Mouse (Mus musculus) c-Kit-positive CD71-positive TER-119-positive erythroid progenitor cells, embryonic 14.5 days (primary cell): ENCODE measurements around the gene Abcb8.

Source experiments
- DNase-seq: peaks from one replicate; pipeline ENCODE4 v3.0.0-alpha.2; 2013; ENCODE audit warnings: low spot score

Abcb8 gene

DNA sequence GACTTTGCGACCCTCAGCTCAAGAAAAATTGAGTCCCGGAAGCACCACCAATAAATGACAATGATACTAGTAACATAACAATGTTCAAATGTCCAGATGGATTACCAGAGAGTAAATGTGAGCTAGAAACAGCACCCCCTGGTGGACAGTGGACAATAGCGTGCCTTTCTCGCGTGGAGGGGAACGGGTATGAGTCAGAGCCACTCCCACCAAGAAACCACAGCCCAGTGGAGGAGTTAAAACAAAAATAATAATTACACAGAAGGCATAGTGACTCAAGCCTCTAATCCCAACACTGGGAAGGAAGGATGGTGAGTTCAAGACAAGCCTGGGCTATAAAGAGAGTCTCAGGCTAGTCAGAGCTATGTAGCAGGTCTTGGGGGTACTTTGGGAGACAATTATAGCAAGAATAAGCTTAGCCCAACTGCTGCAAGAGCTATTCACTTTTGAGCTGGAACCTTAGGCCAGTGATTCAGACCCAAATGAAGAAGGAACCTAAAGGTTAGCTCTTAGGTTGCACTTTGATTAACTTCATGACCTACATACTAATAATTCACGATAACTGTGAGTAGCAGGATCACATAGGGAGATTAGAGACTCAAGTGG, at the start of gene Abcb8:
TSS of gene Abcb8 (plus strand) at position 272 of the 606 bp plus-strand sequence.
- peak; percentile 91 for DNase-seq

DNA sequence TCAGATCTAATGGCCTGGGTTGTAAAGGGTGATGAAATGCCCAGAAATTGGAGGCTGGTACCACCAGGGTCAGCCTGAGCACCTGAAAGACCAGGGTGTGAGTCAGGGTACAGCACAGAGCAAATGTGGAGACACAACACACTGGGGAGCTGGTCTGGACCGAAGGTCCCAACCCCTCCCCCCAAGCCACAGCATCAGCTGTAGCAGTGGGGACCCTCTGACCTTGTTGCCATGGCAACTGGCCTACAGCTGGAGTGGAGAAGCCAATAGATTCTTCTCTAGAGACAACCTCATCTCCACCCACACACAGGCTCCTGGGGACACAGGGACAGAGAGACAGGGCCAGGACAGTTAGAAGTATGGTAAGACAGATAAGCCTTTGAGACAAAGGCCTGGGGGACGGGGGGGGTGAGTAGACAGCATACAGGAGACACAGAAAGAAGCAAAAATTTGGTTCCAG, 49.5 kb upstream of the Abcb8 start:
- DNase-seq, result no peak

DNA sequence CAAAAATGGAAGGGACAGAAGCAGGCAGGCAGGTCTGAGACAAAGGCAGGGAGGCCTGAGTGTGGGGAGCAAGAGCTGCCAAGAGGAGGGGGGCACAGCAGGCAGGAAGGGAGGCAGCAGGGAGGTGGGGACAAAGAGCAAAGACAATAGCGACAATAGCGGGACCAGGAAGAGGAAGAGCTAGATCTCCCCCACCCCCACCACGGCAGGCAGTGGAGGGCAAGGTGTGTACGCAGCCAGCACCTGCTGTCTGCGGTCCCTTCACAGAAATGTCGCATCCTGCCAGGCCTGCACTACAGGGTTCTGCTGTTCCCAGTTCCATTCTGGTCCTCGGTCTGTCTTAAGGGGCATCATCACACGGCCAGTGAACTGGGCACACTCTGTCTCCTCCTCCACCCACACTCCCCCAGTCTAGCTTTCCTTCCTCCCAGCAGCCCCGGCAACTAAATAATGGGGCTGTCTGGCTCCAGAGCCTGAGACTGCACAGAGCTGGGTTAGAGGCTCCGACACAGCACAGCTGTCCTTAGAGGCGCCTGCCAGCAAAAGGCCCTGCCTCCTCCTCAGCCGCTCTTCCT, 48.9 kb upstream of the Abcb8 start:
- no peak for DNase-seq

DNA sequence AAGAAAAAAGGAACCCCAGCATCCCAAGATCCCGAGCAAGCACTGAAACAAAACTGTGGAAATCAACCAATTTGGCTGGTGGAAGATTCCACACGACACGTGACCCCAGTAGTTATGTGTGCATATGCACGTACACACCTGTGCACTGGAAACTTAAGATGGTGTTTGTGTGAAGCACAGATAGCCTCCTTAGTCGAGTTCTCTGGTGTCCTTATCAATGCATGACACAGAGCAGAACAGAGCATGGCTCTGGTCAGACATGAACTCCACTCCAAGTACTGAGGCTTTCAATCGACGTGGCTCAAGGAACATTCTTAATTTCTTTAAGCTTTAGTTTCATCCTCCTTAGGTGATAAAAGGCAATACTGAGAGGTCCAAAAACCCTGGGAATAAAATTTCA, 47.1 kb upstream of the Abcb8 start:
- no peak for DNase-seq

DNA sequence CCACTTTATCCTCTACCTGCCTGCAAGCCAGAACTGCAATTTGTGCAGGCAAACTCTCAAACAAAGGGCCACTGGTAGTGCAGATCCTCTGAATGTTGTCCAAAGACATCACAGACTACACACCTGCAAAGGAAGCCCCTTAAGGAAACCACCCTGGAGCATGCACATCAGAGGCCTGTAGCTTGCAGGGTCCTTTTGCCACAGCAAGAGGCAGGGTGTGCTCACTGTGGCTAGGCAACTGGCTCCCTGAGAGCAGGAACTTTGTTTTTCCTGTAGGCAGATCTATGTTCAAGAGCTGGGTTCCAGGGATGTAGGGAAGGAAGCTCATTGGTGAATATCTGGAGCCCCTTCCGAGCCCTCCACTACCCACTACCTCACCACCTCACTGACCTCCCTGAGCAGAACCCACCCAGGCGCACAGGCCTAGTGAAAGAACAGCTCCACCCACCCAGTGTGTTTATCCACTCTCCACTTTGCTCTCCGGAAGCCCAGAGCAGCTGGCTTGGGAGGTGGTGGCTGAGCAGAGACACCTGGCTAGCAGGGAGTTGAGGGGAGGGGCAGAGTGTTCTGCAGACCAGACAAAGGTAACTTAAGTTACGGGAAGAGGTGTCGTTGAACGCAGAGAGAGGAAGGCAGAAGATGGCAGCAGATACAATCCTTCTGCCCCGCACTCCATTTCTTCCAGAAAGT, 46.1 kb upstream of the Abcb8 start:
- DNase-seq, result no peak

DNA sequence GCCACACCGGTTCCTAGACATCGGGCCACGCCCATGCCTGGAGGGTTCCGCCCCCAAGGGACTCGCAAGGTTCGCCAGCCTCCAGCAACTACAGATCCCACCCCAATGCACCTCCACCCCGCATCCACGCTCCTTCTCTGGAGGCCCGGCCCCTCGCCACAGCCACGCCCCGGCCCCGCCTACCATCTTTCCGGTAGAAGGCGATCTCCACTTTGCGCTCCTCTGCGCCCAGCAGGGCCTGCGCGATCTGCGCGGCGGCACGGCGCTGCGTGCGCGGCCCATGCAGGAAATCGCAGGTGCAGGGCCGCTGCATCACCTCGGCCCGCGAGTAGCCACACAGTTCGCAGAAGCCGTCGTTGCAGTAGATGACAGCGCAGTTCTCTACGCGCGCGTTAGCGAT, 45.3 kb upstream of the Abcb8 start:
- peak; percentile 17 for DNase-seq

DNA sequence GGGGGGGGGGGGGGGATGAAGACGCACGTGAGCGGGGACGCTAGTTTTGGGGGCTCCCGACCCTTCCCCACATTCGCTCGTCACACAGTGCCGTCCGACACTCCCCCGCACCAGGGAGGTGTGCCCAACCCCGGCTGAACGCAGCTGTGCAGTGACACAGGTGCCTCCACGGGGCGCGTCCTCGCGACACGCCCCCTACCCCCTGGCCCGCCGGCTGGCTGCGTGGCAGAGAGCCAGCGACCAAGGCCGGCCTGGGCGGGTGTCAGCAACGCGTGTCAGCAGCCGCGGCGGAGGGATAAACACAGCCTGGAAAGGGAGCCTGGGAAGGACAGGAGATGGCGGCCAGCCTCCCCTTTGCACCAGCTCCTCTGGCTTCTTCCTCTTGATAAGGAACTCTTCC, 44.9 kb upstream of the Abcb8 start:
- no peak for DNase-seq

DNA sequence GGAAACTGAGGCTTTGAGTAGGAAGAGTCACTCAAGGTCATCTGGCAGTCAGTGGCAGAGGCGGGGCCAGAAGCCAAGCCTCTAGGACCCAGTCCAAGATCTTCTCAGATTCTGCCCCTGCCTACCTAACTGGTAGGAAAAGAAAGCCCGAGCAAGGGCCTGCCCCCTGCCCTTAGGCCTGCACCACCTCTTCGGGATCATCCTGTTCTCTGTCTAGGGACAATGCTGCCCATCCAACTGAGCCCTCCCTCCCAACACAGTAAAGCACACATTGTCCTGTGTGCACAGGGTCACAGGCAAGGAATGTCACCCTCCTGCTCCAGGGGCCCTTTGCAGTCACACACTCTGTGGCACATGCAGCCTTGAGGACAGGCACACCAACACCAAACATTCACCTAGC, 43.4 kb upstream of the Abcb8 start:
- DNase-seq, result no peak

DNA sequence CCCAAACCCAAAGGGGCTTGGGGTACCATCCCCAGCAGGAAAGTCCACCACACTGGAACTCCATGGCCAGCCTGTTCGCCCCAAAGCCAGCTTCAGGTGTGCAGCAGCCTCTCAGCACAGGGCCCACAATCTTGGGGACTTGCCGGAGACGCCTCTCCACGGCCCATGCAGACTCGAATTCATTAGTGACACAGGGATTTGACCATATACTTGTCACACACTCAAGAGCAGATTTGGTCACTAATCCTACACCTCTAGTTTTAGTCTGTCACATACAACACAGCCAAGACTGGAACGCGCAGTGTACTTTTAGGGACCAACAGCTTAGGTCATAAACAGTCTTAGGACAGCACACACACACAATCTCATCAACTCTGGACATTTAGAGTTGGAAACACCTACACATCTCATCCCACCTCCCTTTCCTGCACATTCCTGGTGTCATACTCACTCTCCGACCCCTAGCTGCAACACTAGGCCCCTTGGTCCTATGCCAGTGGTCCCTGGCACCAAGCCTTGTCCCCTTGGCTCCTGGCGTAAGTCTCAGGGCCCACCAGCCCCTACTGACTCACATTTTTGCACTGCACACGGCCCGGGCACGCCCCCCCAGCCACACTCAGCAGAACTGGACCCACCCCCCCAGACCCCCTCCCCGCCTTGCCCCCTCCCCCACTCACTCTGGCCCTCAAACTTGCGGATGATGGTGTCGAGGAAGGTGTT, 42.8 kb upstream of the Abcb8 start:
- no peak for DNase-seq

DNA sequence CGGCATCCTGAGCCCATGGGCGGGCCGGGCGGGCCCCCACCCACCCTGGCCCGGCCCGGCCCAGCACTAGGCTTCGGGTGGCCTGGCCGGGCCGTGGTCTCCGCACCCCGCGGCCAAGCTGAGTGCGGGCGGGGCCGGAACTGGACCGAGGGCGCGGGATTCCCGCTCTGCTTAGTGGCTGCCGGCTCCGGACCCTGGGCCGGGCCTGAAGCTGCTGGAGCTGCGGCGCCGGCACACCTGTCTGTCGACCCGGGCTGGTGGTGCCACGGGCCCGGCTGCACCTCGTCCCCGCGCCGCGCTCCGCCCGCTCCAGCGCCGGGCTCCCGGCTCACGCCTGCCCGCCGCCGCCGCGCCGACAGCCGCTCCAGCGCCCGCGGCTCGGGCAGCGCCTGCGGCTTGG, 42.2 kb upstream of the Abcb8 start, which contains the start of gene Kcnh2:
TSS of gene Kcnh2 (minus strand) at position 327 of the 400 bp plus-strand sequence.
- DNase-seq, result no peak

DNA sequence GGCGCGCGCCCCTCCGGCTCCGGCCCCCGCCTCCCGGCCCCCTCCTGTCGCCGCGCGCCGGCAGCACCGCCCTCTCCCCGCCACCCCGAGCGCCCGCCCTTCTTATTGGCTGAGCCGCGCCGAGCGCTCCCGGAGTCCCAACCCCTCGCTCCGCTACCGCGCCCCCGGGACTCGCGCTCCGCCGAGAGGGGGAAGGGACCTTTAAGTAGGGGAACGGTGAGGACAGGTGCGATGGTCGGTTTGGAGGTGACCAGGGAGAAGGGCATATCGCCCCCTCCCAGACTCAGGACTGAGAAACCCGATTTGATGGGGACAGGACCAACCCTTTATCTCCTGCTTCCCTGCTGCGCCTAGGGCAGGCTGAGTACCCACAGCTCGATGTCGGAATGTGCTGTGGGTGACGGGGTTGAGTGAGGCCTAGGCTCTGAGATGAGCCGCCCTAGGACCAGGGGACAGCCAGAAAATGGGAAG, 41.7 kb upstream of the Abcb8 start:
- DNase-seq, result no peak

DNA sequence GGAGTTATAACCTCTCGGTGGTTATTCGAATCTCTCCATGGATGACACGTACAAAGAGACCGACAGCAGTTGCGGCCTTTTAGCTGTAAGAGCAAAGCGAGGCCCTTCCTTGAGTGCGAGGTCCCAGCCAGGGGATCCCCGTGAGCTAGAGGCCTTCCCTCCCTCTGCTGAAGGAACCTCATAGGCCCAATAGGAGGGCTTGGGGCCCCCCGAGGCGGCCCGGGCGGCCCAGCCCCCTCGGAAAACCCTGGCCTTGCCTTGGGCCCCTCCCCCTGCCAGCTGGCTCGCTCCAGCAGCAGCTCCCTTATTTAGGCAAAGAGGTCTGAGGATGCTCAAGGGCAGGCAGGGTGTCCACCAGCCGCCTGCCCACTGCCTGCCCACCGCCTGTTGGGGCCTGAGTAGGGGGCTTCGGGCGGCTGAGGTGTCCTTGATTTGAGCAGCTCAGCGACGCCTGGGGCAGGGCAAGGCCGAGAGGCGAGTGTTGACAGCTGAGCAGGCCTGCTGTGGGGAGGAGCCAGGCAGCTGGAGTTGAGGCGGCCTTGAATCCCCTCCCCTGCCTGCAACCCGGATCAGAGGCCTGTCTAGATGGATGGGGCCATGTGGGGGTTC, 41.1 kb upstream of the Abcb8 start:
- DNase-seq, result no peak

DNA sequence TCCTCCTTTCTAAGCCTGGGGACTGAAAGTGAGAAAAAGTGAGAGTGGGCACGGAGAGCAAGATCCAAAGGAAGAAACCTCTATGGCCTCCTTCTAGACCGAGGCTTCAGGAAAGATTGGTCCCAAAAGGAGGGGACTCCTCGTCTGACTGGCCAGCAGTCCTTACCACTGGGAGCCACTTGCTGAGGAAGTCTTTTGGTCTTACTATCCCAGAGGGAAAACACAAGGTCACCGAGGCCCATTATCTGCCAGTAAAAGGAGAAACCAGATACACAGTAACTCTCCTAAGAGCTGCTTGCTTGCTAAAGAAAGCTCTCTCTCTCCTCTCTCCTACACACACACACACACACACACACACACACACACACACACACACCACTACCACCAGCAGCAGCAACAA, 40.1 kb upstream of the Abcb8 start:
- no peak for DNase-seq

DNA sequence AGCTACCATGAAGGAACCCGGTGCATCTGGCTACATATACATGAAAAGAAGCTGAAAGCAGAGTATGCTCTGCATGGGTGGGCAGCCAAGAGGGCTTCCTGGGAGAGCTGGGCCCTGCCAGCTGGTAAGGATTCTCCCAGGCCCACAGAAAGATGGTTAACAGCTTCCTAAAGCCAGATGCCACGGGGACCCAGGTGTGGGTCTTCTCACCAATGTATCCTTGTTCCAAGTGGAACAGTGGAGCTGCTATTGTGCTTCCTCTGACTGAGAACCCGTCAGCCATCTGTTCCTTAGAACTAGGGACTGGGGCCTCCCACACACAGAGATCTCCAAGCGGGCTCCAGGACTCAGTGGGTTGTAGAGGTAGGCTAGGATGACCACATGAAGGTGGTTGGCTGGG, 36.7 kb upstream of the Abcb8 start:
- DNase-seq, result no peak

DNA sequence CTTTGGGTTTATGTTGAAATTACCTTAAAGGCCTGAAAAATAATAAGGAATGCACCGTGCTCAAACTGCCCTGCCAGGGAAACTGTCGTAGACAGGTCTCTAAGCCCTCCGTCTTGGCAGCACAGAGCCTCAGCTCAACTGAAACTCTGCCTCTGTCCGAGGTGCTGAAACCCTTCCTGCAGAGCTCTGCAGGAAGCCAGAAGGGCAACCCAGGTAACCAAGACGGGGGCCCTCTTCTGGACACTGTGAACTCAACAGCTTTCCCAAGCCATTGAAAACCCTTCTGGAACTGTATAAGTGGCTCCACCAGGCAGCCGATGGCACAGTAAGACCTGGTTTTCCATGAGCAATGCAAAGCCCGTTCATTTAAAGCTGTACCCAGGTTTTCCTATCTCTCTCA, 36.0 kb upstream of the Abcb8 start:
- DNase-seq, result peak; percentile 42

DNA sequence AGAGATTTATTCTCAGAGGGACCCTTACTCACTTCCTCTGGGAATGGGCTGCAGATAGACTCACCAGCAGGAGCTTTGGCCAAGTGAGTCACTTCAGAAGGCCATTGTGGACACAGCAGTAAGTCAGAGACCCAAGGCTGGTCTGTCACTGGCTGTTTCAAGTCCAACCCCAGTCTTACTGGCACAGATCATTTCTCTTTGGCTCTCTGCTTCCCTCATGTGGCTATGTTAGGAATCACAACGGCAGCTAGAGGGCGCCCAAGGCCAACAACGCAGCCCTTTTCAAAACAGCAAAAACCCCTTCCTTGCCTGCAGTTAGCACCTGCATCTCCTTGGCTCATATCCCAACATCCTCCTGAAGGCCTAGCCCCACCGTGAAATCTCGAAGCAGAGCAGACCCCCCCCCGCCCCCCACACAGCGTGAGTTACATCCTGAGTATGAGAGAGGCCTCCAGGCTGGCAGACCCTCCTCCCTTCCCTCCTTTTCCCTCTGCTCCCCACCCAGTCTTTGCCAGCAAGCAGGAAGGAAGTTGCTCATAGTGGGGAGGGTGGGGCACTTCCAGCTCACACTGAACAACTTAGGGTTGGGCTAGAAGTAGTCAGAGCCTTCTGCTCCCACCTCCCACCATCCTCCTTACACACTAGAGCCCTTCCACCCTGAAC, 32.5 kb upstream of the Abcb8 start:
- peak; percentile 55 for DNase-seq

DNA sequence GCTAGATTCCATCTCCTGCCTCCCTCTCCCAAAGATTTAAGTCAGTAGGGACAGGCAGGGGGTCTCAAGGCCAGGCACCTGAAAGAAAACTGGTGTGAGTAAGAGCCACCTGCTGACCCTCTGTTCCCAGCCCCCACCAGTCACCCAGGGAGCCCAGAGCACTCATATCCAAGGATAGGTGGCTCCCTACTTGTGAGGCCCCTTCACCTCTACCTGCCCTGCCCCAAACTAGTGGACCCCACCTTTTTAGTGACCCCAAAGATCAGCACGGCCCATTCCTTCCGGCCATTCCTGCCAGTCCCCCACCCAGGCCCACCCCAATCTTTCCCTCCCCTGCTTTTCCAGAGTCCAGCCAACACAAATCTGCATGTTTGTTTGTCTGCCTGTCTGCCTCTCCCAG, 30.0 kb upstream of the Abcb8 start:
- no peak for DNase-seq

DNA sequence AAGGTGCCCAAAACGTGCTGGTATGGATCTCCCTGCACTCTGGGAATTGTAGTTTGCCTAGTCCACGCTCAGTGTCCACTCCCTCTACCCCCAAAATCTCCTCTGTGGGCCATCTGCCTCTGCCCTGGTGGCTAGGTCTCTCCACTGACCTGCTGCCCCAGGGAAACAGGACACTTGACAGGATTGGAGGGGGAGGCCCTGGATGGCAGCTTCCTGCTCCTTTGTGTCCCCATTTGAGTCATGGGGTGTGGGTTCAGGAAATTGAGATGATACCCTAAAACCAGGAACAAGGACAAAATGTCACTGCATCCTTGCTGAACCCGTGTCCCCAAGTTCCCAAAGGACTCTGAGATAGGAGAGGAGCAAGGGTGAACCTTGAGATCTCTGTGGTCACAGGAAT, 29.4 kb upstream of the Abcb8 start:
- DNase-seq, result no peak

DNA sequence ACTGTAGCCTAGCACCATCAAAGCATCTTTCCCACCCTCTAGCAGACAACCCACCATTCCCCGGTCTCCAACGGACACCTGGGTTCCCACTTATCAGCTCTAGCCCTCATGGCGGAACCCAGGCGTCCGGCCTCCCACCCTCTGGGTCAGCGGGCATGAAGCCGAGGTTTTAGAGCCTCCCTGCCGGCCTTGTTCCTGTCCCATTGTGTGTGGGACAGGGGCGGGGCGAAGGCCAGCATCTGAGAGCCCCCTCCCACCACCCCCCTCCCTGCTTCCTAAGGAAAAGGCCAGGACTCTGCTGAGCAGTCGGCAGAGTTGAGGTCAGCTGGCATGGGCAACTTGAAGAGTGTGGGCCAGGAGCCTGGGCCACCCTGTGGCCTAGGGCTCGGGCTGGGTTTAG, 29.0 kb upstream of the Abcb8 start, which contains the start of gene Nos3:
TSS of gene Nos3 (plus strand) at position 303 of the 400 bp plus-strand sequence.
- no peak for DNase-seq

DNA sequence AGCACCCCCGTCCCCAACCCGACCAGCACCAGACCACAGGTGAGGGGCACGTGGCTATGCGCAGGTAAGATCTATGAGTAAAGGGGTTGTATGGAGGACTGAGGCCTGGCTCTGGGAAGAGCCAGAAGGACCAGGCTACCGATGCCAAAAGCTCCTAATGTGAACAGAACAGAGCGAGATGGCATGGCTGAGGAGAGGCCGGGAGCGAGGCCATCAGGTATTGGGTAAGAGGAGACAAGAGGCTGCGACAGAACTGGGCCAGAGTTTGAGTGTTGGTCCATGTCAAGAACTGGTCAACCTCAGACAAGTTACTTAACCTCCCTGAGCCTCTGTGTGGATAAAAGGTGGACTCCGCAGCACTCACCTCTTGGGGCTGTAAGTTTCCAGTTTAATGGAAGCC, 28.5 kb upstream of the Abcb8 start:
- DNase-seq, result no peak

DNA sequence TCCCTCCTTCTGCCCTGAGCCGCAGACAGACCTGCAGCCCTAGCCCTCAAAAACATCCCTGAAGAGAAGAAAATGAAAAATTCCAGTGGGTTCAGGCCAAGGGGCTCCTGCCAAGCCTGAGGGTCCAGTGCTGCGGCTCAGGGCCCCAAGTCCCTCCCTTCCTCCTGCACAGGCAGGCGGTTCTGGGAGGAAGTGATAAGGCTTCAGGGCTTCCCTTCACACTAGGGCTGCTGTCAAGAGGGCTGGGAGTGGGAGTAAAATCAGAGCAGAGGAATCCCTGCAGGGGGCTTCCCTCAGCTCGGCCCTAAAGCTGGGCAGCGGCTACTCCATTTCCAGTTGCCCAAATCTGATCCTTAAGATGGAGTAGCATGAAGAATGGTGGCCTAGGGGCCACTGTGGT, 27.9 kb upstream of the Abcb8 start:
- no peak for DNase-seq

DNA sequence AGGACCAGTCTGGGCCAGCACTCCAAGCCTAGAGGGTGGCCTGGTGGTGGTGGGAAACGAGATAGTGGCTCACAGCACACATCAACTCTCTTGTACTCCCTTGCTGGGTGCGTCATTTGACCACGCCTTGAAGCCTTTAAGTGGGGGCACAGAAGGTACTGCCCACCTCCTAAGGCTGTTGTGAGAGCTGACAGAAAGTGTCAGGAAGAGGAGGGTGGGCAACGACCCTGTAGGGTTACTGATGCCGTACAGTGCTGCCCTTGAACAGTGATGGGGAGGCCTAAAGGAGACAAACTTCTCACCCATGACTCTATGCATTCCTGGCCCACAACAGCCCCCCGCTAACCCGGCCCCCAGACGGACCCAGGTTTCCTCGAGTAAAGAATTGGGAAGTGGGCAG, 27.0 kb upstream of the Abcb8 start:
- DNase-seq, result no peak
